Mouse (Mus musculus) liver, embryonic 11.5 days (tissue): Measurements from ENCODE around the gene Cyb561d2. TPM values are rescaled to one million over a fixed set of nuclear protein-coding genes. Genes with fewer than 3 reads are reported as not detected.
"Not testable (repeated sequence)": the region's sequence is repeated elsewhere in the genome, so short reads cannot be mapped to it uniquely, and the experiment has no call there.

Experiments used
- ATAC-seq: fragments of 200-750 bp; cut with Nextera tagmentation; replicated peaks from 2 replicates; pipeline ENCODE4 v1.8.0; 2017; ENCODE audit warnings: moderate number of reproducible peaks, mild to moderate bottlenecking, moderate TSS enrichment, moderate library complexity; ENCODE audit not compliant: low FRiP score
- DNase-seq: peaks from one replicate; pipeline ENCODE4 v3.0.0-alpha.2; 2017; ENCODE audit warnings: low spot score
- H3K27ac ChIP-seq: fragments of 300-500 bp; sonication (generic); 2 replicates; pipeline ENCODE4 v1.5.1; 2014; ENCODE audit warnings: mild to moderate bottlenecking, low read depth, low read length, control low read depth
- H3K27me3 ChIP-seq: fragments of 300-500 bp; sonication (generic); replicated peaks from 2 replicates; pipeline ENCODE4 v1.6.1; 2014; ENCODE audit warnings: low read length, mixed read lengths; ENCODE audit not compliant: control insufficient read depth, insufficient read depth
- H3K36me3 ChIP-seq: fragments of 300-500 bp; sonication (generic); 2 replicates; pipeline ENCODE4 v1.6.1; 2014; ENCODE audit warnings: mild to moderate bottlenecking, low read length, moderate library complexity, mixed read lengths; ENCODE audit not compliant: control insufficient read depth, insufficient read depth
- H3K4me1 ChIP-seq: fragments of 300-500 bp; sonication (generic); replicated peaks from 2 replicates; pipeline ENCODE4 v1.6.1; 2014; ENCODE audit warnings: low read length, mixed read lengths; ENCODE audit not compliant: control insufficient read depth, insufficient read depth
- H3K4me2 ChIP-seq: fragments of 300-500 bp; sonication (generic); 2 replicates; pipeline ENCODE4 v1.6.1; 2014; ENCODE audit warnings: mild to moderate bottlenecking, control low read depth, moderate library complexity
- H3K4me3 ChIP-seq: fragments of 300-500 bp; sonication (generic); 2 replicates; pipeline ENCODE4 v1.5.1; 2014; ENCODE audit warnings: low read depth, low read length, control low read depth
- H3K9ac ChIP-seq: fragments of 300-500 bp; sonication (generic); 2 replicates; pipeline ENCODE4 v1.6.1; 2014; ENCODE audit warnings: low read depth, low read length, control low read depth
- H3K9me3 ChIP-seq: fragments of 300-500 bp; sonication (generic); 2 replicates; pipeline ENCODE4 v1.6.1; 2016; ENCODE audit warnings: low read length, inconsistent platforms, mixed read lengths; ENCODE audit not compliant: control insufficient read depth
- WGBS: fragments of 180-500 bp; shearing (Covaris S2); extraction: QIAGEN DNeasy Blood & Tissue Kit; methylation state at CpG from one replicate; pipeline ENCODE4 v1.1.7; 2014; 5-methylcytosine and 5-hydroxymethylcytosine counted together
- polyA plus RNA-seq: library from polyadenylated mRNA; unstranded; fragments of >200 nt; fragmentation: Nextera tagmentation; extraction: Ambion mirVana; gene quantifications from 2 replicates; pipeline ENCODE4 v1.2.1, GENCODE M21; 2014

Cyb561d2 gene
- polyA plus RNA-seq, 1 experiment from 2014 or later: 28.9 TPM

DNA sequence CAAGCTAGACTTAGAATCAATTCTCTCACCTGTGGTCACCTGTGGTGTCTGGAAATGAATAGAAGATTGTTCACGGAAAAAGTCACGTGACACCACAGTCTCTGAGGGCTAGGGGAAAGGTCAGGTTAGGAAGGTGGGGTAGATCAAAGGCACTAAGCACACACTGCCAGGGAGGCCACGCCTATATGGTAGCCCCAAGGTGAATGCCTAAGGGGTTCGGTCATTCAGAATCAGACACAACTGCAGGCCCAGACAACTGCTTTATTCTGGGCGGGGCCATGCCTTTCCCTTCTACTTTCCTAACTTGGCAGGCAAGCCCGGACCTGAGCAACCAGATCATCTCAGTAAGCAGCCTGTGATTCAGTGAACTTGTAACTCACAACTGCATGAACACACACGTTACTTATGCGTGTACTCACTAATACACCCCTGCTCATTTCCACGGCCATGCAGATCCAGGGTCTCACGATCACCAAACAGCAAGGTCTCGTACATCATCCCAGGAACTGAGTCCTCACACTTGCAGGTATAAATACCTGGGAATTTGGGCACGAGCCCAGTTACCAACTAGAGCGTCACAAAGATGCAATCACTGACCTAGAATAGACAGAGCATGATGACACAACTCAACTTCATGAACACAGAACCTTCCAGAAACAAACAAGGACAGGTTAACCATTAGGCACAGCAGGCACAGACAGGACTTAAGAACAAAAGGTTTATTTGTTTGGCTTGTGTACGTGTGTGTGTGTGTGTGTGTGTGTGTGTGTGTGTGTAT lies 33.8 kb upstream of the Cyb561d2 start:
- Histone ChIP-seq H3K4me1 (peaks cover 40% of the 10 kb centered on the region), H3K9ac (no peak overlapping the region; the same call in 1 of the 2 replicates), H3K4me3 (no peak overlapping the region), H3K4me2 (peak overlapping the region; percentile 88; the same call in 1 of the 2 replicates), H3K27ac (peak overlapping the region; percentile 74), H3K27me3 (no peaks in the 10 kb centered on the region), H3K36me3 (peaks cover 25% of the 10 kb centered on the region), H3K9me3 (no peaks in the 10 kb centered on the region)
- no peak for DNase-seq
- no peak for ATAC-seq
- 78% methylated on average over 14 of the region's 14 CpGs for WGBS

DNA sequence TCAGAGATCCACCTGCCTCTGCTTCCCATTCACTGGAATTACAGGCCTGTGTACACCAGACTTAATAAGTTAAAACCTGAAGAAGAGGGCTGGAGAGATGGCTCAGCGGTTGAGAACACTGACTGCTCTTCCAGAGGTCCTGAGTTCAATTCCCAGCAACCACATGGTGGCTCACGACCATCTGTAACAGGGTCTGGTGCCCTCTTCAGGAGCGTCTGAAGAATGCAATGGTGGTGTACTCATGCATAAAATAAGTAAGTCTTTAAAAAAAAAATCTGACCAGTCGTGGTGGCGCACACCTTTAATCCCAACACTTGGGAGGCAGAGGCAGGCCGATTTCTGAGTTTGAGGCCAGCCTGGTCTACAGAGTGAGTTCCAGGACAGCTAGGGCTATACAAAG lies 31.8 kb upstream of the Cyb561d2 start:
- 78% methylated on average over 6 of the region's 6 CpGs for WGBS
- not testable (repeated sequence) for H3K9me3 ChIP-seq, H3K9ac ChIP-seq, H3K27ac ChIP-seq, H3K27me3 ChIP-seq, H3K4me2 ChIP-seq, ATAC-seq, DNase-seq, H3K4me3 ChIP-seq
- Histone ChIP-seq H3K4me1 (peaks cover 48% of the 10 kb centered on the region), H3K36me3 (peaks cover 25% of the 10 kb centered on the region)

DNA sequence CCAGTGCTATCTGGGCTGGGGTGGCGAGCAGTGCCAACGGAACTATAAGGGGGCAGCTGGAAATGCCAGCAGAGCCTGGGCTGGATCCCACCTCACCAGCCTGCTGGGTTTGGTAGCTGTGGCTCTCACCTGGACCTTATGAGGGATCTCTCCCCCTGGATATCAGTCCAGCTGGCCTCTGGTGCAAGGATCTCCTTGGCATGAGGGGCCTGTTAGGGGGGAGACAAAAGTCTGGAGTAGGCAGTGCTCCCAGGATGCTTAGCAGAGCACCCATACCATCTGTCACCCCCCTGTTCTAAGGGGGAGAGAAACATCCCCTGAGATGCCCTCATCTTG lies 30.3 kb upstream of the Cyb561d2 start:
- Histone ChIP-seq H3K27me3 (no peaks in the 10 kb centered on the region), H3K4me3 (peak overlapping the region; percentile 80; the same call in 1 of the 2 replicates), H3K4me1 (peaks cover 53% of the 10 kb centered on the region), H3K9me3 (no peaks in the 10 kb centered on the region), H3K27ac (peak overlapping the region; percentile 52), H3K9ac (no peak overlapping the region), H3K4me2 (peak overlapping the region; percentile 78), H3K36me3 (peaks cover 25% of the 10 kb centered on the region)
- 95% methylated on average over 2 of the region's 2 CpGs for WGBS
- DNase-seq: no peak
- ATAC-seq: no peak

DNA sequence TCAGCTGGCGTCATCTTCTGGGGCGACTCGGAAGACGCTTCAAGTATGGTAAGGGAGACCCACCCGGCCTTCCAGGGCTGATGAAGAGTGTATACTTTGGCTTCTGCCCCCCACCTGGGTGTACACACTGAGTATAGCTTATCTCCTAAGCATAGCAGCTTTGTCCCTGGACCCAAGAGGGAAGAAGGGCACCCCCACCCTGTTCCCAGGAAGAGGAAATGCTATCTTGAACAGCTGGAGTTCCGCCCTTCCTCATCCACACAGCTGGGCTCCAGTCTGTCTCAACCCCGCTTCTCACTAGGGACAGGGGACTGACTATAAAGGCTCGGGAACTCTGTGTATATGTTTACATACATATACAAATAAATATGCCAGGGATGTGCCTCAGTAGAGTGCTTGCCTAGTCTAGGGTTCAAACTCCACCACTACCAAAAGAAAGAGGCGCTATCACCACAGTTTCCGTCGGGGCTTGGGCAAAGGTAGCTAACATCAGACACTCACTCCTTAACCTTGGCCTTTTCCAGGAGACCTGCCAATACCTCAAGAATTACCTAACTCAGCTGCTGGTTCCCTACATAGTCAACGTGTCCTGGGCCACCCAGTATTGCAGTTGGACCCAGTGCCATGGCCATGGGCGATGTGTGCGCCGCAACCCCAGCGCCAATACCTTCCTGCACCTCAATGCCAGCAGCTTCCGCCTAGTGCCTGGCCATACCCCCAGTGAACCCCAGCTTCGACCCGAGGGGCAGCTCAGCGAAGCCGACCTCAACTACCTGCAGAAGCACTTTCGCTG lies 29.7 kb upstream of the Cyb561d2 start:
- H3K36me3 ChIP-seq: peaks cover 25% of the 10 kb centered on the region
- DNase-seq (no peak), ATAC-seq (no peak; the same call in 1 of the 2 replicates)
- no peaks in the 10 kb centered on the region for H3K9me3 ChIP-seq
- peak overlapping the region; percentile 84; the same call in 1 of the 2 replicates for H3K9ac ChIP-seq
- peaks cover 52% of the 10 kb centered on the region for H3K4me1 ChIP-seq
- peak overlapping the region; percentile 80 for H3K4me3 ChIP-seq
- H3K4me2 ChIP-seq: peak overlapping the region; percentile 78
- WGBS: 85% methylated on average over 22 of the region's 22 CpGs
- peak overlapping the region; percentile 52 for H3K27ac ChIP-seq
- H3K27me3 ChIP-seq: no peaks in the 10 kb centered on the region

DNA sequence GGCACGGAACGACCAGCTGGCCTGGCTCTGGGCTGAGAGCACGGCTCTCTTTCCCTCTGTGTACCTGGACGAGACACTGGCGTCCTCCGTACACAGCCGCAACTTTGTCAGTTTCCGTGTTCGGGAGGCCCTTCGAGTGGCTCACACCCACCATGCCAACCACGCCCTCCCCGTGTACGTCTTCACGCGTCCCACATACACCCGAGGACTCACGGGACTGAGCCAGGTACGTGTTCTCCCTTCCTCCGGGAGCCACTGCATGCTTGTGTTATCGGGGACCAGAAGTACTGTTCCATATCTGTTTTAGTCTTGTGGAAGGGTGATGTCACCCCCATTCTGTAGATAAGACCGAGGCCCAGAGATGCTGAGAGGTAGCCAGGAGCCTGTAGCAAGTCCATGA lies 28.9 kb upstream of the Cyb561d2 start:
- 59% methylated on average over 21 of the region's 21 CpGs for WGBS
- peak; percentile 64 for ATAC-seq

DNA sequence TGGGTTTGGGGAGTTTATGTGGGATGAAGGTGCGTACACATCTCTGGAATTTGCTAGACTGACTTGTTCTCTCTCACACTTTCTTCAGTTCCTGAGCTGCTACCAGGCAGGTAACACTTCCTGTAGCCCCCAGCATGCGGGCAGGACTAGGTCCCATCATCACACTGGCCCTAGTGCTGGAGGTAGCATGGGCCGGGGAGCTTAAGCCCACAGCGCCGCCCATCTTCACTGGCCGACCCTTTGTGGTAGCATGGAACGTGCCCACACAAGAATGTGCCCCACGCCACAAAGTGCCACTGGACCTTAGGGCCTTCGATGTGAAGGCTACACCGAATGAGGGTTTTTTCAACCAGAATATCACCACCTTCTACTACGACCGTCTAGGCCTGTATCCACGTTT lies 28.0 kb upstream of the Cyb561d2 start:
- 57% methylated on average over 13 of the region's 13 CpGs for WGBS

More for the DNA sequence above, 28.9 kb upstream of the Cyb561d2 start:
- H3K4me3 ChIP-seq: peak overlapping the region; percentile 80
- H3K4me1 ChIP-seq: peaks cover 52% of the 10 kb centered on the region
- H3K4me2 ChIP-seq: peak overlapping the region; percentile 78
- H3K27me3 ChIP-seq: no peaks in the 10 kb centered on the region
- peak overlapping the region; percentile 84 for H3K9ac ChIP-seq
- no peak for DNase-seq
- H3K36me3 ChIP-seq: peaks cover 25% of the 10 kb centered on the region
- peak overlapping the region; percentile 80 for H3K27ac ChIP-seq
- H3K9me3 ChIP-seq: no peaks in the 10 kb centered on the region

DNA sequence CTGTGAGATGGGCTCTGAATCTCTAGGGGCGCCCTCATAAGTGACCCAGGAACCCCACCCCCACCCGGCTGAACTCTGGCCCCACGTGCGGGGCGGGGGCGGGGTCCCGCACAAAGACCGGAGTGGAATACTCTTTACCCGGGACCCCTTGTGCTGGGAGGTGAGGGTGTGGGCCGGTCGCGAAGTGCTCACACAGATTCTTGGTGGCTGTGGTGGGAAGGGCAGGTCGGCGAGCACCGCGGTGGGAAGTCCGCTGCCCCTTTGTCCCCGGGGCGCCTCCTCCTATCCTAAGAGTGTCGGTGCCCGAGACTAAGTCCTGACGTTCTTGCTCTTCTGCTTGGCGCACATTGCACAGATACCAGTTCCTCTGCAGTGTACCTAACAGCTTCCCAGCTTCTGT lies 27.3 kb upstream of the Cyb561d2 start:
- peaks cover 31% of the 10 kb centered on the region for H3K36me3 ChIP-seq
- peak overlapping the region; percentile 80 for H3K4me3 ChIP-seq
- no peak for DNase-seq

More for the DNA sequence above, 28.0 kb upstream of the Cyb561d2 start:
- peaks cover 29% of the 10 kb centered on the region for H3K36me3 ChIP-seq
- H3K9ac ChIP-seq: peak overlapping the region; percentile 84
- no peaks in the 10 kb centered on the region for H3K9me3 ChIP-seq
- no peaks in the 10 kb centered on the region for H3K27me3 ChIP-seq
- DNase-seq: no peak
- peak overlapping the region; percentile 78 for H3K4me2 ChIP-seq
- H3K4me1 ChIP-seq: peaks cover 51% of the 10 kb centered on the region
- H3K4me3 ChIP-seq: peak overlapping the region; percentile 80
- ATAC-seq: no peak
- H3K27ac ChIP-seq: peak overlapping the region; percentile 80

DNA sequence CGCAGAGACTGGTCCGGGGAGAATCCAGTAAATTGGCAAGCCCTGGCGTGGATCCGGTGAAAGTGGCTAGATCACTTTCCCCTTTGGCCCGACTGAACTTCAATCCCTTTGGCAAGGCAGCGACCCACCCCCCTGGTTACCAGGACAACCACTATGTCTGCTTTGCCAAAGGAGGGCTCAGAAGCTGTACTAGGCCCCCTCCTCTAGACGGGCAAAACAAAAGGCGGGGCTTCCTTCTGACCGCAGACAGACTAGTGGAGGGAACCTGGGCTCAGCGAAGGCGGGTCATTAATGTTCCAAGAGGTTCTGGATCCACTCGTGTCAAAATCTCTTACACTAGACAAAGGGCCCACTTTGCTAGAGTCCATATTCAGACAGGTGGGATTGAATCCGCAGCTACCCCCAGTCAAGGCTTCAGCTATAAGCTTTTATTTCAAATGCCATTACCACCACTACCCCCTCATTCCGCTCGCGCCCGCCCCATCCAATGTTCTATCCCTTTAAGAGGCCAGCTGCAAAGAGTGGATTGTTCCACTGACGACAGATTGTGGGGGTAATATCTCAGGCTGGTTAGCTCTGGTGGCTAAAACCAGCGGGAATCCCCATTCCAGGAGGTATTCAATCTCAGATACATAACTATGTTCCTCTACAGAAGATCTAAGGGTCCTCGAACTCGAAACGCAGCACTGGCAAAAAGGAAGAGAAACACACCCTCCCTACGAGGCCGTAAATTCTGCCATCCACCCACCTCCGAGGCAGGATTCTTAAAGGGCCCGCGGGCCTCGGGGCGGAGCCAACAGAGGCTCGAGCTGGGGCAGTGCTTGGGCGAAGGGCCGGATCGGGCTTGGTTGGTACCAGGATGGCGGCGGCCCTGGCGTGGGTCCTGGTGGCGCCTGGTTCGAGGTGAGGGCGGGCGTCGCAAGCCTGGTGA lies 26.6 kb upstream of the Cyb561d2 start:
- Histone ChIP-seq H3K27ac (peak overlapping the region; percentile 80), H3K36me3 (peaks cover 30% of the 10 kb centered on the region), H3K9me3 (no peaks in the 10 kb centered on the region), H3K9ac (peak overlapping the region; percentile 84), H3K4me3 (peak overlapping the region; percentile 80), H3K4me1 (peaks cover 62% of the 10 kb centered on the region), H3K27me3 (no peaks in the 10 kb centered on the region), H3K4me2 (peak overlapping the region; percentile 78)
- ATAC-seq (peak; percentile 79), DNase-seq (peak; percentile 88)
- WGBS: under 1% methylated on average over 41 of the region's 41 CpGs

More for the DNA sequence above, 27.3 kb upstream of the Cyb561d2 start:
- Histone ChIP-seq H3K9me3 (no peaks in the 10 kb centered on the region), H3K27me3 (no peaks in the 10 kb centered on the region), H3K4me1 (peaks cover 56% of the 10 kb centered on the region), H3K27ac (peak overlapping the region; percentile 80), H3K9ac (peak overlapping the region; percentile 84), H3K4me2 (peak overlapping the region; percentile 78)
- 0% methylated on average over 23 of the region's 23 CpGs for WGBS
- ATAC-seq: peak; percentile 21
